Mouse (Mus musculus) retina, postnatal 1 day (tissue): Measurements from ENCODE around the gene Zfp575.
"Not testable (repeated sequence)": the region's sequence is repeated elsewhere in the genome, so short reads cannot be mapped to it uniquely, and the experiment has no call there.

Source experiments
- DNase-seq: peaks from one replicate; pipeline ENCODE4 v3.0.0-alpha.2; 2012

Zfp575 gene

DNA sequence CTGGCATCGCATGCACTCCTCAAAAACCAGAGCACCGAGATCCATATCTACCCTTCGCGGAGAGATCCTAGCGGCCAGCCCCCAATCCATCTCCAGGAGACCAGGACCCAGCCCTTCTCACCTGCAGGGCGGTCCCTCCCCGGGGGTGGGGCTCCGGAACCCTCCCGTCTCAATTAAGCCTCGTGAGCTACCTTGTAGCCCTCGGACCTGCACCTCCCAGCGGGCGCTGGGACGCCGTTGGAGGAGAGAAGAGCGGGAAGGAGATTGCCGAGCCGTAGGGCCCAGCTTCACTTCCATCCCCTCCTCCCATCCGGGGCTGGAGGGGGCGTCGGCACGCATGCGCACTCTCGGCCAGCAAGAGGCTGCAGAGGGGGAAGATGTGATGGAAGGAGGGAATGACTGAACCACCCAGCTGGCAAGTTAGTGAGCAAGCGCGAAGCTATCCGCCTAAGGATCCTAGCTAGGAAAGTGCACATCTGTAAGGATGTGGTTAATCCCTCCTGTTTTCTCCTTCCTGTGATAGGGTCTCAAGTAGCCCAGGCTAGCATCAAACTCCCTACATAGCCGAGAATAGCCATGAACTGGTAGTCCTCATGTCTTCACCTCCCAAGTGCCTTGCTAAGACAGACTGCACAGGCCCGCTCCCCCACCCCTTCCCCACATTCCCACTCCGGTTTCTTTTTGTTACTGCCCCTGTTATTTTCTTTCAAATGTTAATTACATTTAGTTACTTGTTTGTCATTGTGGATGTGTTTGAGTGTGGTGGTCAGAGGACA, at the start of gene Zfp575, which contains the start of gene Ethe1:
Gene Zfp575 (minus strand): TSS at position 312 of the 776 bp plus-strand sequence.
Gene Ethe1 (plus strand): TSS at position 214 of the 776 bp plus-strand sequence.
- peak; percentile 88 for DNase-seq

GRCm38 (mm10) chr7:24637046-24637445, 49.6 kb upstream of the Zfp575 start:
- DNase-seq: no peak

DNA sequence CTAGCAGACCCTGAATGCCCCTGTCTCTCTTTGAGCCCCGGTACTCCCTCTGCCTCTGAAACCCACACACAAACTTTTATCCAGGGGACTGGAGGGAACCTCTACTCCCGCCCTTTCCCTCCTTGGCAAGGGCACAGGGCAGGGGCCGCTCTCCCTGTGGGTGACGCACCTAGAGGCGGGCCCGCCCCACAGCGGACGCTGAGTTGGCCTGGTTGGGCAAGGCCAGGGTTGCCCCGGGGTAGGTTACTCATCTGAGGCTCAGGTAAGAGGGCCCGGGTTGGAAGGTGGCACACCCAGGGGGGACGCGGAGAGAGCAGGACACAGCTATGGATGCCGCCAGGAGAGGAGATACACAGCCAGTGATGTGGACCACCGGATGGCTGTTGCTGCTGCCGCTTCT, 48.8 kb upstream of the Zfp575 start, which contains the start of gene Lypd3:
Gene Lypd3 (plus strand): TSS at position 287 of the 400 bp plus-strand sequence.
- DNase-seq: no peak

- no peak for DNase-seq
Observed at GRCm38 (mm10) chr7:24630116-24630880, 42.9 kb upstream of the Zfp575 start.

GRCm38 (mm10) chr7:24629672-24630071, 42.2 kb upstream of the Zfp575 start:
- no peak for DNase-seq

DNA sequence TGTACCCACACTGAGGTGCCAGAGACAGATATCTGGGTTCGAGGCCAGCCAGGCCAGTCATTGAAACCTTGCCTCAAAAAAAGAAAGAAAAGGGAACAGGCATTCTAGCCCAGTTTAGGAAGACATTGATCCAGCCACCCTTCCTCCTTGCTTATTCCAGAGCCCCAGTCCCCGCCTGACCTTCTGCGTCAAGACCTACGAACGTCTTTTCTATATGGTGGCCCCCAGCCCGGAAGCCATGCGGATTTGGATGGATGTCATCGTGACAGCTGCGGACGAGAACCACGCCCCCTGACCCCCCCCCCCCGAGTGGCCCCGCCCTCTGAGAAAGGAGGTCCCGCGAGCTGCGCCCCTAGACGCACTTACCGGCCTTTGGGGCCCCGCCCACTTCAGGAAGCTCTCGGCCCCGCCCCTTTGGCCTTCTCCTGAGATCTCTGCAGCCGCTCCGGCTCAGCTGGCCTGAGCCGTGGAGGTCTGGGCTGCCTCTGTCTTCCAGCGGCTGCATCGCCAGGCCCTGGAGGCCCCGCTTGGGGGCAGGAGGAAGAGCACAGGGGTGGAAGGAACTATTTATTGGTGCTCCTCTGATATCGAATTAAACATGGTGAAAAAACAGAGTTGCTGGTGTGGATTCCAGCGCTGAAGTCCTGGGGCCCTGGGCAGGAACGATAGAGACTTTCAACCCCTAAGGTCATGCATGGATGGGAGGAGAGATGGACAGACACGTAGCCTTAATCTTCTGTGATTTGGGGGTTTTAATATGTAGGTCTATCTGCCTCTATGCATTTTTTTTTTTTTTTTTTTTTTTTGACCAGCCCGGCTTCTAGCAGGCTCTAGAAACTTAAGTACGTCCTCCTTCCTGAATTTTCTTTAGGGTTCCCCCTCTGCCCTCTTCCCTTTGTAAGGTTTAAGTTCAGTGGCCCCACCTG, 41.5 kb upstream of the Zfp575 start:
- peak; percentile 91 for DNase-seq

DNA sequence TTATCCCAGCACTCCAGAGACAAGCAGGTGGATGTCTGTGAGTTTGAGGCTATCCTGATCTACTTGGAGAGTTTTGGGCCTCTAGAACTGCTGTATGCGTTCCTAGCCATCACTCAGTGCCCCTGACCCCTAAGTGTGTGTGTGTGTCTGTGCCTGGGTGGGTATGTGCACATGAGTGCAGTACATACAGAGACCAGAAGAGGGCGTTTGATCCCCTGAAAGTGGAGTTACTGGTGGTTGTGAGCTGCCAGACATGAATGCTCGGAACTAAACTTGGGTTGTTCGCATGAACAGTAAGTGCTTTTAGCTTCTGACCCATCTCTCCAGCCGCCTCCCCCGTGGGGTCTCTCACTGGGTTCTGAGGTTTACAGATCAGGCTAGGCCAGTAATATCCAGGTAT, 35.5 kb upstream of the Zfp575 start:
- no peak for DNase-seq

DNA sequence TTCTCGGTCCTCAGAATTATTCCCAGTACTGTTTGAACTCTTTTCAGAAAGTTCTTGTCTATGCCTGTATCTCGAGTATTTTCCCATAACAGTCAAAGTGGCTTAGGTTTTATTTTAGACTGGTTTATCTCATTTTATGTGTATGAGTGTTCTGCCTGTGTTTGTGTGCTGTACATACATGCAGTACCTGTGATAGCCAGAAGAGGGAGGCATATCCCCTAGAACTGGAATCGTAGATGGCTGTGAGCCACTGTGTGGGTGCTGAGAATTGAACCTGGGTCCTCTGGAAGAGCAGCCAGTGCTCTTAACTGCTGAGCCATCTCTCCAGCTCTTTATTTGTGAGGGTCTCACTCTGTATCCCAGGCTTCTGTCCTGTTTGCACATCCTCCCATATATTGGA, 33.8 kb upstream of the Zfp575 start:
- no peak for DNase-seq

- no peak for DNase-seq
Observed at GRCm38 (mm10) chr7:24619671-24620397, 32.4 kb upstream of the Zfp575 start.

- not testable (repeated sequence) for DNase-seq
Observed at GRCm38 (mm10) chr7:24618374-24618773, 30.9 kb upstream of the Zfp575 start.

- no peak for DNase-seq
Observed at GRCm38 (mm10) chr7:24617763-24618162, 30.3 kb upstream of the Zfp575 start.

GRCm38 (mm10) chr7:24614816-24615215, 27.4 kb upstream of the Zfp575 start:
- no peak for DNase-seq

DNA sequence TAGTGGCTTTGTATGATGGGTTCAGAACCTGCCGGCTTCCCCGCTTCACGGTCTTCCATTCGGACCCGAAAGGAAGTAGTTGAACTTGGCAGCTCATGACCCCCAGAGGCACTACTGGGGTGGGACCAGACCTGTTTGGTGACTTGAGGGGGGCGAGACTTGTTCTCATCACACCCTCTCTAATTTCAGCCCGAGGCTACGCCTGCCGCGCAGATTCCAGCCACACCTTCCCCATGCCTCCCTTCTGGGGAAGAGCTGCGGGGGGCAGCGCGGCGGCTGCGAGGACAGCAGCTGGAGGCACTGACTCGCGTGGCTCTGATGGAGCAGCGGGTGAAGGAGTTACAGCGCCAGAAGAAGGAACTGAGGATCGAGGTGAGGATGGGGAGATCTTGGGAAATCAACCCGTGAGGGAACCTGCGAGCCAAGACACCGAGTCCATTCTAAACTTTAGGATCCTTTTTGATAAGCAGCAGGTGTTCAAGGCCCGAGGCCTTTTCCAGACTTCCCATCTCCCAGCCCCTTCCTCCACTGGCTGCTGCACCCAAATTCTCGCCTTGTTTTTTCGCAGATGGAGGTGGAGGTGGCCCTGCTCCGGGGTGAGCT, 25.0 kb upstream of the Zfp575 start:
- peak; percentile 32 for DNase-seq

DNA sequence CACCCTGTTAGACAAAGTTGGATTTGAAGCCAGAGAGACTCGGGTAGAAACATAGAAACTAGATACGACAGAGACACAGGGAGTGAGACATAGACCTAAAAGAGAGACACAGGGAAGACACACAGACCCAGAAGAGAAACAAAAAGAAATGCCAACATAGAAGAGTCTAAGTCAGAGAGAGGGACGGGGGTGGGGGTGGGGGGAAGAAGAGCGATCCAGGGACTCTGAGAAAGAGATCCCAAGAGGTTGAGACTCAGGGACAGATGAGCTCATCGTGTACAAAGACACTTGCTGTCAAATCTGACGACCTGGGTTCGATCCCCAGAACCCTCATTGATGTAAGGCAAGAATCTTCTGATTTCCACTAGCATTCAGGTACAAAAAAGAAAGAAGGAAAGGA, 24.3 kb upstream of the Zfp575 start:
- DNase-seq: no peak

GRCm38 (mm10) chr7:24610879-24611494, 23.5 kb upstream of the Zfp575 start:
- DNase-seq: peak; percentile 89

GRCm38 (mm10) chr7:24610144-24610878, 22.9 kb upstream of the Zfp575 start, which contains the start of gene Phldb3:
TSS of gene Phldb3 (plus strand) at chr7:24610763.
- DNase-seq: peak; percentile 26

- no peak for DNase-seq
Observed at GRCm38 (mm10) chr7:24608561-24608960, 21.1 kb upstream of the Zfp575 start.

GRCm38 (mm10) chr7:24608017-24608416, 20.6 kb upstream of the Zfp575 start:
- peak; percentile 79 for DNase-seq

- DNase-seq: no peak
Observed at GRCm38 (mm10) chr7:24606046-24606445, 18.6 kb upstream of the Zfp575 start.

DNA sequence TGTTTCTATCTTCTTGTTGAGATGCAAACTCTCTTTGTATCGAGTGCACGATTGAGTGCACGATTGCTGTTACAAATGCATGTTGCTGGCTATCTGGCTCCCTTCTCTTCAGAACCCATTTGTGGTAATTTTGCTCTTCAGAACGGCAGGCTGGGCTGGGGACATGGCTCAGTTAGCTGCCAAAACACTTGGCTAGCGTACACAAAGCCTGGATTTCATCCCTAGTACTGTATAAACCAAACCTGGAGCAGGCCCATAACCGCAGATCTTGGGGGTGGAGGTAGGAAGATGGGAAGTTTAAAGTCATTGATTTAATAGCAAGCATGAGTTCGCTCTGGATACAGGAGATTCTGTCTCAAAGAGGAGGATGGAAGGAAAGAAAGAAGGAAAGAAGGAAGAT, 18.1 kb upstream of the Zfp575 start:
- DNase-seq: no peak
